Mouse (Mus musculus): ENCODE measurements around the gene Bcl11b. TPM values are rescaled to one million over a fixed set of nuclear protein-coding genes. Genes with fewer than 3 reads are reported as not detected.

The Bcl11b gene
- total RNA-seq, 2 experiments from 2014 or later: 125 to 127 TPM

DNA sequence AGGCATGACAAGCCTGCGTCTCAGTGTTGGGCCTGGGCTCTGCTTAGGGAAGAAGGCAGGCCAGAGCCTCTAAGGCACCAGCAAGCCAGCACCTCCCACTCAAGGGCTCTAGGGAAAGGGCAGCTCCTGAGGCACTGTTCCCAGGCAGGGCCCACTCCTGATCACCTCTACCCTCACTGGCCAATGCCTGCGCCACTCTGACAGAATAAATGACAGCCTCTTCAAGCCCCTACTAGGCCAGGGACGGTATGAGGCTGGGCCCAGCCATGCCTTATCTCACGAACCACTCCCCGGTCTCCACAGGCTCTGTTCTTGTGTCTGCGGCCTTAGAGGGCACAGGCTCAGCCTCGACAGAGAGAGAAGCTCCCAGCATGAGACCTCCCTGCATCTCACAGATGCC lies 61.3 kb downstream of the Bcl11b start:
- DNase-seq: no peak
- intact Hi-C loops (cut with DNase I): no loop called here

DNA sequence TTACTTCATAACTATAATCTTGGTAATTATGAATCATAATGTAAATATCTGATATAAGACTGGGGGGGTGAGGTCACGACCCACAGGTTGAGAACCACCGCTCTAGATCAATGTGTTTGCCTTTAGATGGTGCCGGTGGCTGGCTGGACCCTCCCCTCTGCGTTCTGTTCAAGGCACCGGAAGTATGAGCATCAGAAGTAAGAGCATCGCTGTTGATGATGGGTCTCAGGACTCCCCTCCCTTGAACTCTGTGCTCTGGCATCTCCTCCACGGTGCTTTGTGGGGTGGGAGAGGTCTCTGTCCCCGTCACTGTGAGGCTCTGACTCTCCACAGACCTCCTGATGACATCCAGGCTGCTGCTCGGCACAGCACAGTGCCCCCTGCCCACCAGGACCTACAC lies 62.6 kb downstream of the Bcl11b start:
- DNase-seq: no peak
- intact Hi-C loops (cut with DNase I): no loop called here

DNA sequence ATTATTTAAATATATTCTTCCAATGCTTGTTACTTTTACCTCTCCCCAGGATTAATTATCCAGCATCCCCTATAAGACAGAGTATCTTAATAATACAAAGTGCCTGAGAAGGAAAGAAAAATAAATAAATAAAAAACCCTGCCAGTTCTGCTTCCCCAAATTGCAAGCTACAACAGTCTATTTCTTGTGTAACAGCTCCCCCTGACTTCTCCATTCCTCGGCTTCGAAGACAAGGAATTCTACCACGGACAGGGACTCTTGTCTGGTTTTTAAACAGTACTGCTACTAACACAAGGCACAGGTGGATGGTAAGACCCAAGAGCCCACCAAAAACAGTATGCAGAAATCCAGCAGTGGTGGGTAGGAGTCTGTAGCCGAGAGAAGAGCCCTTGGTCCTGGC lies 64.2 kb downstream of the Bcl11b start:
- DNase-seq: no peak
- intact Hi-C loops (cut with DNase I): no loop called here

DNA sequence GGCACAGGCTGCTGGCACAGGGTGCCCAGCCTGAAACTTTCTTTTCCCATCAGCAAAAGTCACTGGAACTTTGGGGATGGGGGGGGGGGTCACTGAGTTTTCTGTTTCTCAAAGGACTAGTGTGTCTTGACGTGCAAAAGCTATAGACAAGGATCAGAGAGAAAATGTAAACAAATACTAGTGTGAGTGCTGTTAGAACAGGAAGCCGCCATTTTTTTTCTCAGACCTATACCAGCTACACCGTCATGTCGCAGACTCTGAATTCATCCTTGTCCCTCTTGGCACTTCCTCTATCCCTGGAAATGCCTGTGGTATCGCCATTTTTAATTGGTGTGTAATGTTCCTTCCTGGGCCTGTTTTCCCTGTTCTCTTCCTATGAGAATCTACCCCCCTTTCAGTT lies 66.4 kb downstream of the Bcl11b start:
- intact Hi-C loops (cut with DNase I): no loop called here
- no peak for DNase-seq

DNA sequence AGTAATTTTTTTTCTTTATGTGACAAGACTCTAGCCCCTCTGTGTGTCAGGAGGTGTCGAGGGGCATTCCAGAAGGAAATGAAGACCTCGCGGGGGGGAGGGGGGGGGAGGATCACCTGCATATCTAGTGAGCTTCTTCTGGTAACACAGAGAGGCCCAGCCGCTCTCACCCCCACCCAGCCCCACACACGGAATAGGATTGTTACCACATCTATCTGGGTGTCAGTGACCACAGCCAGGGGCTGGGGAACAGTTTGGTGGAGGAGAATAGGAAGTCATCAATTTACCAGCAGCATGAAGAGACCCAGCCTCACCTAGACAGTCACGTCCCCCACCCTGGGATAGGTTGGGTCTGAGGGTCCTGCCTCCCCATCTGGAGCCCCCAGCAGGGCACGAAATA lies 67.0 kb downstream of the Bcl11b start:
- no peak for DNase-seq
- intact Hi-C loops (cut with DNase I): no loop called here

DNA sequence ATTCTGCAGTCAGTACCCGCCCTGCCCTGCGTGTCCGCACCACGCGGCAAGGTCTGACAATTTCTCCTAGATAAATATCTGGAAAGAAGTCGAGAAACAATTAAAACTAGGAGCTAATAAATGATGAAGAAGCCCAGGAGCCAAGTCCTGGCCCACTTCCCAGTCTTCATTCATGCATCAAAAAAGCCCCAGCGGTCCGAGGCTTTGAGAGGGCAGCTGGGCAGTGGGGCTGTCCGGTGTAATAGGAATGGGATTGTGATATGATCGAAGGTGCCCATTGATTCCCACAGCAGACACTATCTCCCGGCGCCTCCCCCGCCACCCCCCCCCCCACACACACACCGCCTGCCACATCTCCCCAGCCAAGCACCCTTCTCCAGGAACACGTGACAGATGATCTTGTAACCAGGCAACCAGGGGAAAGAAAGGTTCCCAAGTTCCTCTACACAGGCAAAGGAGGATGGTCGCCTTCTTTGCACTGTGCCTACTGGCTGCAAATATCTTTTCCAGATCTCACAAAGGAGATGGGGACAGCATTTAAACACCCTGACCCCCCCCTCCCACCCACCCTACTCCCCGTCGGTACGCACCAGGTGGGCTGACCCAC lies 68.5 kb downstream of the Bcl11b start:
- DNase-seq: peak; percentile 84
- intact Hi-C loops (cut with DNase I): no loop called here

DNA sequence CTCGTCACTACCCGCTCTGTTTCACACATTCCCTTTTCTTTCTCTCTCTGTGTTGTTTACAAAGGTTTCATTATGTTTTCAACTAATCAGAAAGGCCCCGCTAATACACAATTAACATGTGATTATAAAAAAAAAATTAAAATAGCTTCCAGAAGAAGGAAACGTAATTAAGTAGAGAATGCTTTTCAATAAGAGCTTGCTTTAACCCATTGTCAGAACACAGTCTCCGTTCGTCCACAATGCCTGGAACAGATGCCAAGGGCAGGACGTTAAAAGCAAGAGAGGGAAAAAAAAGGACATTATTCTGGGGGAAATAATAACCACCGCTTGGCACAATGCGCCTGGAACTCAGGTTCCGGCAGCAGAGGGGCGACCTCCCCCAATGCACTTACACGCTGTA lies 71.3 kb downstream of the Bcl11b start:
- intact Hi-C loops (cut with DNase I): no loop called here
- DNase-seq: no peak

DNA sequence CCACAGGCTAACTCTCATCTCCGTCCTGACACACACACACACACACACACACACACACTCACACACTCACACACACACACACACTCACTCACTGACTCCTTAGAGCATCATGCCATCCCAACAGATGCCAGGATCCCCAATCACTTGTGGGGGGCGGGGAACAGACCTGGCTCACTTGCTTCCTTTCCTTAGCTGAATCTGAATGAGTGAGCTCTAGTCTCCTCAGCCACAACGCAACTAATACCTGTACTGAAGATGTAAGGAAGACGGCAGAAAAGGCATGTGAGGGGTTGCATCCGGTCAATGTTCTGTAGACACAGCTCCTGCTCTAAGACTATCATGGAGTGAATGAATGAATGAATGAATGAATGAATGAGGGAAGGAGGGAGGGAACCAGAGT lies 71.9 kb downstream of the Bcl11b start:
- intact Hi-C loops (cut with DNase I): no loop called here
- DNase-seq: no peak

DNA sequence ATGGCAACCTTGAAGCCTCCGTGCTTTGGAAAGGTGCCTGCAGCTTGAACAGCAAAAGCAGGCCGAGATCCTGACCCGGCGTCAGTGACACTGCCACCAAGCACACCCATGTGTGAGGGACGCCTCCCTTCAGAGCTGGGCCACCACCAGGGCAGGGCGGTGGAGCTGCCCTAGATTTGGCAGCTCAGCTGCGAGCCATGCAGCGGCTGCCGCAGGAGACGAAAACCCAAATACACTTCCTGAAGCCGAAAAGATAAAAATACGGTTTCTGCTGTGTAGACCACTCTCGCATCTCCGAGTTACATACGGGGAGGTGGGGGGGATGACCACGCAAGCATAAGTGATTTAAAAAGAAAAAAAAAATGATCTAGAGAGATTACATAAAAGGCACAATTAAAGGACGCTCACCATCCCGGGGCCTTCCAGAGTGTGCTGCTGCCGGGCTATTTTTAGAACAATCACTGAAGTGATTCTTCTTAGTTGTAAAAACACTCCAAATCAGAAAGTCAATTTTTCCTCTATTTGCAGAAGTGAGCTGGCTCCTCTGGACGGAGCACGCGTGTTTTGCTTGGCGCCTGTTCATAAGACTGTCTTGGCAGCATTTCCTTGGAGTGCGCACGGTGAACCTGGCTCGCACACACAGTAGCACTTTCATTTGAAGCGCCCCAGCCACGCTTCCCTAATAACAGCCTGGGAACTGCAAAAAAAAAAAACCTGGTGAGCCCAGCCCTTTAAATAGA lies 72.6 kb downstream of the Bcl11b start:
- intact Hi-C loops (cut with DNase I): no loop called here
- DNase-seq: peak; percentile 56

DNA sequence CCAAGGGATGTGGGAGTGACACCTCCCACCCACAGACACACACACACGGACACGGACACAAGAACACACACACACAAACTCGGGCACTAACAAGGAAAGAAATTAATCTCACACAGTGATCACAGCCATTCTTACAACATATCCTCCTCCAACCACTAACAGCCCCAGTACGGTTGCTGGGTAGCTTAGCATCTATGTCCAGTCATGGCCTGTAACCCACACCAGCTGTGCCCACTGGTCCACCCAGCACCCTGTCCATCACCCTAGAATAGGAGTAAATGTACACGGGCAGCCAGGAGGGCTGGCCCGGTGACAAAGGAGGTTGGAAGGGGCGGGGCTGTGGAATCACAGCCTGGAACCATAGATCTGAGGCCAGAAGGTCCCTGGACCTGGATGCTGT lies 74.5 kb downstream of the Bcl11b start:
- DNase-seq: peak; percentile 34
- intact Hi-C loops (cut with DNase I): no loop called here

DNA sequence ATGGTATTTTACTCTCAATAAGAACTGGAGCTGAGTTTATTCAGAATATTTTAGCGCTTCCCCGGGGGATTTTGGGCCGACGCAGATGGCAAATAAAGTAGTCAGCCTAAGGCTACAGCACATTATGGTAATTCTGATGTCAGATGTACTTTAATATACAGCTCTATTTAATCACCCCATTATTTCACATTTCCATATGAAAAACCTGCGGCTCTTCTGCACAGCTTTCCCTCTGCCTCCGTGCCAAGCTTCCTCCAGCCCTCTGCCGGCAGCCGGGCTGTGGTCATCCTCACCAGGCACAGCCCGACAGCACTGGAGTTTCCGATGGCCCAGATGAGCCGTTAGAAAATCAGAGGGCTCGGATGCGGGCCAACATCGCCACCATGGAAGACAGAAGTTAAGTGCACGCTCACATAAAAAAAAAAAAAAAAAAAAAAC lies 74.9 kb downstream of the Bcl11b start:
- intact Hi-C loops (cut with DNase I): no loop called here
- DNase-seq: peak; percentile 70

DNA sequence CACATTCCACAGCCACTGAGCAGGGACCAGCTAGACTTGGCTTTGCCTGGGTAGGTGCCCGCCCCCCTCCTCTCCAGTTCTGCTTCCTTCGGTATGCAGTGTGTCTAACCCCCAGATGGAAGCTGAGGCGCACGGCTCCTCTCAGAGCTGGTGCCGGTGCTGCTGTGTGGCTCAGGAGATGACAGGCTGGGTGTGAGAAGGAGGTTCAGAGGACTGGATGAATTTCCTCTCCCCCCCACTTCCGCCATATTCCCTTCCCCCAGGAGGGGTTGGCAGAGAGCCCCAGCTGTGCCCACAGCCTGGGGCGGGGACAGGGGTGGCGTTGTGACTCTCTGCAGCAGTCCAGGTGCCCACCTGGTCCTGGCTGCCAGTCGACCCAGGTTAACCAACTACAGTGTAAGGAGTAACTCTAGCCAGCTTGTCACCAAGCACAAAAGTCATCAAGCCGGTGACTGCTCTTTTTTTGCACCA lies 75.4 kb downstream of the Bcl11b start:
- intact Hi-C loops (cut with DNase I): no loop called here
- no peak for DNase-seq

DNA sequence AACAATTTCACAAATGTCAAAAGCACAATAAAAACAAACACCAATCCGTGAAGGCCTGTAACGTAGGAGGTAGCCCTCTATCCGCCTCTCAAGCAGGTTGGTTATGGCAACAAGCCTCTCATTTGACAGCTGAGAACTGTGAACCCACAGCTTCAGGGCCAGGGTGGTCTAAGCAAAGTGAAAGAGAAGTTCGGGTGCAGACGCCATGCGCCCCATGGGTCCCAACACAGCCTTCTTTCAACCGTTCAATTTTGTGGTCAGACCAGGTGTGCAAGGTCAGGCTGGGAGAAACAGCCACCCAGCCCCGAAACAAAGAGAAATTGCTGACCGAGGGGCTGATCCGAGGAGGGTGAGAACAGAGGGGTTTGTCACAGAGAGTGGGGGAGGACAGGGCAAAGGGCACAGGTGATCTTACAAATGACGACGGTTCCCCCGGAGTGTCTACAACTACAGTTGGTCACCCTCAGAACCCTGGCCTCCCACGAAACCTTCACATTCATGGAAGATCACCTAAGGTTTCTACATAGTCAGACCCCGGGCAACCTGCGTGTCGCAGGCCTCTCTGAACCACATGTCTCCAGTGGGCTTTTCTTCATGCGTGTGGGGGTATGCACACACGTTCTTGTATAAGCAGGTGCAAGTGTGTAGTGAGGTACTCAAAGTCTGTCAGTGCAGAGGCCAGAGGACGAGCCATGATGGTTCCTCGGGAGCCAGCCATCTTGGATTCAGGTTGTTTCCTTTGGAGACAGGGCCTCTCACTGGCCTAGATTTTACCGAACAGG lies 77.1 kb downstream of the Bcl11b start:
- intact Hi-C loops (cut with DNase I): no loop called here
- DNase-seq: no peak

DNA sequence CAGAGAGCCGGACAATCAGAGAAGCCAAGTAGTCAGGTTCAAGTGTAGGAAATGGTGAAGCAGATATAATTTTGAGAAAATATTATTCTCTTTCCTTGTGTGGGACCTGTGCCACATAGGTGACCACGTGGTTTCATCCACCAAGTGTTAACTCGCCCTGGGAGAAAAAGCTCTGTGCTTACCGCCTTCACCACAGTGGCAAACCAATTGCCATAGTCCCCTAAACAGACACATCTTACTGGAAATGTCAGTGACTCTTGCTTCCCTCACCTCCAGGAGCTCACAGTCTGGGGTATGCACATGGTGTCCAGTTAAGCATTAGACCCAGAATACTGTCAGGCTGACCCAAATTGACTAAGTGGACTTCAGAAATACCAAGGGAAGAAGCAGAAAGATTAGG lies 78.7 kb downstream of the Bcl11b start:
- intact Hi-C loops (cut with DNase I): no loop called here
- no peak for DNase-seq

DNA sequence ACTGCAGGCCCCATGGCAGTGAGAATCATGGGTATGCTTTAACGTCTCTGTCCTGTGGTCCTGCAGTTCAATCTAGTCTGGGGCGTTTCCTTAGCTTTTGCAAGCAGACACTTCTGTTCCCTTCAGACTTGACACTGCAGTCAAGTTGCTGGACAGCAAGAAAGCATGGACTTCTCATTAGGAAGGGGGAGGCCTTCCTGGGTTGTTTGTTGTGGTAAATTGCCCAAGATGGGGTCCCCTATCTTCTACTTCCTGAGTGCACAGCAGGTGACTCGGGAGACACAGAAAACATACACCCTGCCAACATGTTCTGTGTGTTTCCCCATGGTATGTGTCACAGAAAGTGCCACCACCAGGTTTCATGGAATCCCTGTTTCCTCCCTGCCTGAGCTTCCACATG lies 79.4 kb downstream of the Bcl11b start:
- intact Hi-C loops (cut with DNase I): no loop called here

DNA sequence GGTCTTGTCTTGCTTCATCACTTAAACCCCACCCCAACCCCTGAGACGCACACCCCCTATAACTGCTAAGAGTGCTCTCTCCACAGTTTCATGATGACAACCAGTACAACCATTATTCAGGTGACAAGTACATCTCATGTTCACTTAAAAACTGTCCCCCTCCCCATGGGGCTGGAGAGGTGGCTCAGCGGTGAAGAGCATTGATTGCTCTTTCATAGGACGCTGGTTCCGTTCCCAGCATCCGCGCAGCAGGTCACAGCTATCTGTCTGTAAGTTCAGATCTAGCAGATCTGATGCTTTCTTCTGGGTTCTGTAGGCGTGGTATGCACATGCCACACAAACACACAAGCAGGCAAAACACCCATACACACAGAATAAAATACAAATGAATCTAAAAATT lies 81.2 kb downstream of the Bcl11b start:
- intact Hi-C loops (cut with DNase I): no loop called here
- no peak for DNase-seq

More for the DNA sequence above, 79.4 kb downstream of the Bcl11b start:
- no peak for DNase-seq

DNA sequence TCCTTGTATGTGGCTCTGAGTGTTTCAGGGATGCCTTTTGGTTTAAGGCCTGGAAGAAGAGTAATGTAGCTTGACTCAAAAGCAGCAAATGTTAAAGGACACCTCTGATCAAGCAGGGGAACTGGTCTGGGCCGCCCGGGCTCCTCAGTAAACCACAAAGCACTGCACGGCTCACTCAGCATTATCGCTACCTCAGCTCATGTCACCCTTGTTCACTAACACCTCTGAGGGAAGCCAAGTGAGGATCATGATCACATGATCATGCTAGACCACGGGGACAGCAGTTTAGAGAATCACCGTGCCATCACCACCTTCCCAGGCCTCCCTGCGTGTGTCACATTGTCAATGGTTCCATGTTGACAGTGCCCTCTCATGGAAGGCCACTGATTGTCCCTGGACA lies 81.8 kb downstream of the Bcl11b start:
- no peak for DNase-seq
- intact Hi-C loops (cut with DNase I): no loop called here

DNA sequence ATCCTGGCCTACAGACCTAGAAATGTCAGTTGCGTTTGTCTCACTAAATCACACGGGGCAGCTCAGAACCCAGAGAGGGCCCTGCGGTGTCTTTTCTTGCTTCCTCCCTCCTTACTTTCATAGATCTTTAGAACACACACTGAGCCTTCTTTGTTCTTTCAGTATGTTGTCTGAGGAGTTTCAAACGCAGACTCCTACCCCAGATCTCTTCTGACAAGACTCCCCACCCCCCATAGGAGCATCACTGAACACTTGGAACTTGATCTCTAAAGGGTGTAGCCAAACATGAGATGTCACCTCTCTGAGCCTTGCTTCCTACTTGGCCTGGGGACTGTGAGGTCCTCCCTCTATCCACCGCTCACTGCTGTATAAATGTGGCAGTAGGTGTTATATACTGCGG lies 82.2 kb downstream of the Bcl11b start:
- intact Hi-C loops (cut with DNase I): no loop called here
- DNase-seq: no peak

DNA sequence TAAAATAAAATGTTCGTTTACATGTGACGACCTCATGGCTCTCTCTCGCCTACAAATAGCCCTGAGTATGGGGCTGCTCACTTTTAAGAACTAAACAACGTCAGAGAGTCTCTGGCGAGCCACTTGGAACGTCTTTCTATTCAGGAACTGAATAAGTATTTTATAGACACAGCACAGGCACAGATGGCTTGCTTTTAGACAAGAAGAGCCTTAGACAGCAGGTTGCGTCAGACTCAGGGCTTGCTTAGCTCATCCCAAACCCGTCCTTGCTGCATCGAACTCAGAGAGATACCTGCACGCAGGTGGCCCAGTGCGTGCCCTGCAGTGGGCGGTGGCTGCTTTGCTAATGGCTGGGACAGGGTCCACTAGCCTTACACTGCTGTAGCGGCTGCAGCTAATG lies 82.7 kb downstream of the Bcl11b start:
- intact Hi-C loops (cut with DNase I): no loop called here
- no peak for DNase-seq

DNA sequence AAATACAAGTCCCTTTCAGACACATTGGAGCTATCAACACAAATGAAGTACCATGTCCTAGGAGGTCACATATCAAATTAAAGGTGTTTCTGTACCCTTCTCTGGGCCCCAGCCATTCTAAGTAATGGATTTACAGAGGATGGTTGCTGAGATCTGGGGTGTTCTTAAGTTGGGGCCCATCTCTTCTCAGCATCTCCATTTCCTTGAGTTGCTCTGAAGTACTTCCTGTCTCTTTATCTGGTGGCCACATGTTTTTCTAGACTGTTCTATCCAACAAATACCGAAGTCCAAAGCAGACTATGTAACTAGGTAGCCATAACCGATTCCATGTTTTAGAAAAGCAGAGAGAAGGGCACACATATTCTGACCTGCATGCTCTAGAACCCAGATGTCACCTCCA lies 83.3 kb downstream of the Bcl11b start:
- intact Hi-C loops (cut with DNase I): no loop called here

DNA sequence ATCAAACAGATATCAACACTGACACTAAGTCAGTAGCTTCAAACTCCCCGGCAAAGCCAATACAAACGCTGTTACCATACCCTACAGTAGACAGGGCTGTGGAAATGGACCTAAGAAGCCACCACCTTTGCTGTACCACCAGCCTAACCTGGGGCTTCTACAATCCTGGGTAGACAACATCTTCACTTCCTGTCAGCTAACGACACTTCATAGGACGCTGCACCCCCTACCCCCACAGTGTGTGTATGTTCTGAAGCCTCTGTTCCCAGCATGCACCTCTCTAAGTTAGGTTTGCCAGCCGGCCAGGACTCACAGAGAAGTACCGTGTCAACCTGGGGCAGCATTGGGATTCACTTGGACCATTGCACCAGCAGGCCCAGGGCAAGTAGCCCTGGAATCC lies 84.6 kb downstream of the Bcl11b start:
- intact Hi-C loops (cut with DNase I): no loop called here
- DNase-seq: no peak

More for the DNA sequence above, 83.3 kb downstream of the Bcl11b start:
- no peak for DNase-seq

DNA sequence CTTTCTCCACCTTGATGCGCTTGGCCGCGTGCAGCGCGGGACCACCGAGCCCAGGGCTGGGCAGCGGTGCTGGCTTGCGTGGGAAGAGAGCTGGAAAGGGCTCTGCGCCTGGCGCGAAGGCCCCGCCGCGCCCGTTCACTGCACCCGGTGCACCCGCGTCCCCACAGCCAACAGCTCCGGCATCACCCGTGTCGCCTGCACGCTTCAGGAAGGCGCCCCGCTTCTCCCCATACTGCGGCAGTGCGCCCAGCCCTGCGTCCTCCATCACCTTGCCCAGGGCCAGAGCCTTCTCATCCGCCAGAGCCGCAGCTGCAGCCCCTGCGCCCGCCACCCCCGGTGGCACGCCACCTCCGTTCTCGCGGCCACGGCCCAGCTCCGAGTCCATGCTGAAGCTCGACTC lies 87.4 kb downstream of the Bcl11b start:
- DNase-seq: no peak
- intact Hi-C loops (cut with DNase I): no loop called here
